Comparison of ENCODE assay signal across 32 mouse cellular contexts in the genomic region with DNA sequence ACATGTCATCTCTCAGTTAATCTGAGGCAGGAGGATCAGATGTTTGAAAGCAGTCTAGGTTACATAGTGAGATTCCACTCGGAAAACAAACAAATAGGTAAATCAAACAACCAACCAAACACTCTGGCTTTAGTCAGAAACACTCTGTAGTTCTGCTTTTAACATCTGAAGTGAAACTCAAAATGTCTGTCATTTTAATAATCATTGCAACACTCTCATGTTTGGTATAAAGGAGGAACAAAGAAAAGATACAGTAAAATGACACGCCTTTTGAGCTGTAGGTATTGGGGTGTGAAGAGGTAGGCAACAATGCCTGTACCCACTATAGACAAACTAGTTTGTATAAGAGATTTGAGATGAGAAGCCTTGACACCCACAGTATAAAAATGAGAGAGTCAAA. TPM values are rescaled to one million over a fixed set of nuclear protein-coding genes. Genes with fewer than 3 reads are reported as not detected.
DNase-seq lines count a peak whose midpoint lies in the region; ATAC-seq and TF ChIP-seq lines count a peak whose summit lies in the region.
"Had no signal": no experiment of that assay in that cellular context is flagged by ENCODE, and none has a peak within 500 bp of the region (broad histone marks: within the 10 kb centered on the region; RNA-seq: fewer than 3 reads in every experiment).

No protein-coding gene starts in this region.

- intact Hi-C loops in heart, adult 2 months (cut with DNase I): no loop called here

- no peak for TF ChIP-seq CTCF in bone marrow, adult 2 months (IDR thresholded peaks at IDR 0.05; ENCODE audit: control insufficient read depth, insufficient read depth, low read length)
- TF ChIP-seq CTCF in heart, adult 2 months (IDR thresholded peaks at IDR 0.05): no peak

- no peaks in the 10 kb centered on the region for H3K27me3 ChIP-seq in stomach, embryonic 16.5 days (ENCODE audit: control insufficient read depth, insufficient read depth, low read length)
- H3K27me3 ChIP-seq in heart, adult 2 months (ENCODE audit: control insufficient read depth, insufficient read depth, low read length): no peaks in the 10 kb centered on the region; the same call in 1 of the 2 replicates
- H3K27me3 ChIP-seq: forebrain, embryonic 13.5 days; heart, embryonic 12.5 days; liver, embryonic 12.5 days had no signal

- peaks cover 2% of the 10 kb centered on the region for H3K4me1 ChIP-seq in bone marrow, adult 2 months (ENCODE audit: control insufficient read depth, insufficient read depth, low read length)
- peaks cover 4% of the 10 kb centered on the region; the same call in 1 of the 2 replicates for H3K4me1 ChIP-seq in stomach, embryonic 16.5 days (ENCODE audit: control insufficient read depth, insufficient read depth, low read length)
- no peaks in the 10 kb centered on the region for H3K4me1 ChIP-seq in heart, adult 2 months (ENCODE audit: control insufficient read depth, insufficient read depth, low read length)
- H3K4me1 ChIP-seq: heart, embryonic 12.5 days had no signal

- TF ChIP-seq POLR2A in bone marrow, adult 2 months (IDR thresholded peaks at IDR 0.05; ENCODE audit: borderline replicate concordance, control insufficient read depth, low read depth, low read length): no peak
- TF ChIP-seq POLR2A in heart, adult 2 months (IDR thresholded peaks at IDR 0.05; ENCODE audit: insufficient read depth, low read depth, low read length): no peak

- H3K36me3 ChIP-seq in stomach, embryonic 16.5 days (ENCODE audit: control insufficient read depth, insufficient read depth, low read length): no peaks in the 10 kb centered on the region
- H3K36me3 ChIP-seq in heart, adult 2 months (ENCODE audit: control insufficient read depth, insufficient read depth, low read length): no peaks in the 10 kb centered on the region
- H3K36me3 ChIP-seq: heart, embryonic 12.5 days; liver, embryonic 12.5 days; midbrain, embryonic 13.5 days had no signal

- no peak overlapping the region for H3K4me3 ChIP-seq in bone marrow, adult 2 months (replicated peaks; ENCODE audit: control insufficient read depth, low read depth, low read length)
- H3K4me3 ChIP-seq in stomach, embryonic 16.5 days (replicated peaks; ENCODE audit: low read length): no peak overlapping the region
- H3K4me3 ChIP-seq in heart, adult 2 months: no peak overlapping the region
- H3K4me3 ChIP-seq: forebrain, embryonic 13.5 days; heart, embryonic 12.5 days; liver, embryonic 12.5 days; midbrain, embryonic 13.5 days had no signal

- H3K9ac ChIP-seq in stomach, embryonic 16.5 days (ENCODE audit: low read length): no peak overlapping the region
- H3K9ac ChIP-seq in heart, adult 2 months (ENCODE audit: low read depth, low read length): no peak overlapping the region
- H3K9ac ChIP-seq: forebrain, embryonic 13.5 days; heart, embryonic 12.5 days; hindbrain, embryonic 14.5 days; liver, embryonic 12.5 days; liver, postnatal 0 days; midbrain, embryonic 13.5 days had no signal

- peak; percentile 85 for DNase-seq in A20 (ENCODE audit: low read depth, low spot score)
- DNase-seq in embryo, embryonic 10.5 days (ENCODE audit: low spot score): no peak
- DNase-seq in layer of hippocampus, postnatal 14 days (ENCODE audit: low spot score in 2 of 2): no peak
- no peak for DNase-seq in heart, adult 2 months
- DNase-seq: adrenal gland, adult 8-10 months; cerebellum, adult 11 months; cerebellum, adult 9-10 months; gastrocnemius, postnatal 10 days; heart, adult 18-20 months; heart, postnatal 4 days; kidney, adult 18-20 months; kidney, postnatal 4 days; layer of hippocampus, postnatal 36 days; left cerebral cortex, postnatal 4 days; liver, postnatal 0 days; lung, postnatal 36 days; right cerebral cortex, postnatal 4 days; thymus, adult 2 months; thymus, postnatal 36 days had no signal

- peak; percentile 63 for ATAC-seq in megakaryocyte progenitor cell, adult 5-6 weeks (replicated peaks; ENCODE audit: poor library complexity)
- ATAC-seq in stomach, embryonic 16.5 days (ENCODE audit: insufficient read depth, low FRiP score): no peak
- ATAC-seq: activated CD4-positive, CD25-positive, alpha-beta regulatory T cell, adult 4 months; CD4-positive, CD25-positive, alpha-beta regulatory T cell, adult 4 months; forebrain, embryonic 13.5 days; liver, embryonic 12.5 days; liver, postnatal 0 days; midbrain, embryonic 13.5 days had no signal

- no peak overlapping the region for H3K4me2 ChIP-seq in stomach, embryonic 16.5 days (ENCODE audit: low read depth, low read length)
- H3K4me2 ChIP-seq: forebrain, embryonic 13.5 days; heart, embryonic 12.5 days; hindbrain, embryonic 14.5 days; liver, embryonic 12.5 days; midbrain, embryonic 13.5 days had no signal

- H3K27ac ChIP-seq in bone marrow, adult 2 months (ENCODE audit: control insufficient read depth, insufficient read depth, low read depth, low read length, poor library complexity): peak overlapping the region; percentile 12; the same call in 1 of the 2 replicates
- peak overlapping the region; percentile 14 for H3K27ac ChIP-seq in stomach, embryonic 16.5 days (ENCODE audit: low read length)
- H3K27ac ChIP-seq in heart, adult 2 months: no peak overlapping the region
- H3K27ac ChIP-seq: forebrain, embryonic 13.5 days; hindbrain, embryonic 14.5 days; kidney, postnatal 0 days; liver, embryonic 12.5 days; midbrain, embryonic 13.5 days had no signal

- TF ChIP-seq EP300 in heart, adult 2 months (IDR thresholded peaks at IDR 0.05; ENCODE audit: insufficient read depth, low read depth, low read length): no peak

- H3K9me3 ChIP-seq in stomach, embryonic 16.5 days (replicated peaks; ENCODE audit: control insufficient read depth, low read length): no peaks in the 10 kb centered on the region
- H3K9me3 ChIP-seq: forebrain, embryonic 13.5 days; heart, embryonic 12.5 days; liver, embryonic 12.5 days; midbrain, embryonic 13.5 days had no signal

- WGBS in bone marrow, adult 2 months: 38% methylated on average over 2 of the region's 2 CpGs
- 59% methylated on average over 2 of the region's 2 CpGs for WGBS in stomach, embryonic 16.5 days
- WGBS in heart, adult 2 months: 62% methylated on average over 2 of the region's 2 CpGs

- no peaks in the 10 kb centered on the region for H3K79me2 ChIP-seq in heart, adult 2 months (replicated peaks; ENCODE audit: control insufficient read depth, insufficient read depth, low read length)

RNA-seq across cellular contexts. Expression of gene Ubac2, which starts 5.2 kb away (rescaled TPM):
- 9.4 and 21.6 TPM in 2 replicates for polyA plus RNA-seq in bone marrow, adult 2 months (2011; ENCODE audit: insufficient read depth, insufficient read length, low replicate concordance, missing spikeins)
- 31.1 and 33.5 TPM in 2 replicates for total RNA-seq in megakaryocyte progenitor cell, adult 5-6 weeks (2015)
- 19.0 and 25.2 TPM in 2 replicates for total RNA-seq in megakaryocyte progenitor cell, adult 5-6 weeks (2017)
- polyA plus RNA-seq in stomach, embryonic 16.5 days (2015; fragmentation: Nextera tagmentation; extraction: Ambion mirVana): 54.9 and 57.4 TPM in 2 replicates
- 10 to 100 TPM; 48.9 to 49.7 TPM for total RNA-seq in layer of hippocampus, postnatal 14 days (2021)
- 10 to 100 TPM; 30.4 to 31.9 TPM for total RNA-seq in heart, adult 2 months (2021)
- polyA plus RNA-seq in heart, adult 2 months (2012; rRNA removed): 37.0 and 43.9 TPM in 2 replicates

RNA-seq across cellular contexts. Expression of gene Gpr18, which starts 42.4 kb away (rescaled TPM):
- polyA plus RNA-seq in bone marrow, adult 2 months (2011; ENCODE audit: insufficient read depth, insufficient read length, low replicate concordance, missing spikeins): 2.8 and 3.4 TPM in 2 replicates
- 0.68 and 2.1 TPM in 2 replicates for total RNA-seq in megakaryocyte progenitor cell, adult 5-6 weeks (2015)
- 0.34 and 1.9 TPM in 2 replicates for total RNA-seq in megakaryocyte progenitor cell, adult 5-6 weeks (2017)
- 0.26 and 0.35 TPM in 2 replicates for polyA plus RNA-seq in stomach, embryonic 16.5 days (2015; fragmentation: Nextera tagmentation; extraction: Ambion mirVana)
- total RNA-seq in layer of hippocampus, postnatal 14 days (2021): not detected
- total RNA-seq in heart, adult 2 months (2021): under 1 TPM; 0.16 to 0.43 TPM
- polyA plus RNA-seq in heart, adult 2 months (2012; rRNA removed): 0.53 and 2.2 TPM in 2 replicates
- total RNA-seq: gastrocnemius, postnatal 10 days; heart, postnatal 4 days; layer of hippocampus, adult 8-10 months; layer of hippocampus, postnatal 36 days; left cerebral cortex, postnatal 4 days had no signal
- polyA plus RNA-seq: hindbrain, embryonic 14.5 days; limb, embryonic 14.5 days; liver, embryonic 12.5 days had no signal
